Mouse (Mus musculus): ENCODE measurements around the gene Pcdh15. TPM values are rescaled to one million over a fixed set of nuclear protein-coding genes. Genes with fewer than 3 reads are reported as not detected.

Pcdh15 gene
- polyA plus RNA-seq, 1 experiment from 2014 or later = 0.78 TPM

- 75% methylated on average over 4 of the region's 4 CpGs for WGBS
- H3K4me3 ChIP-seq (ENCODE audit: low read length) = no peak overlapping the region
- no peak overlapping the region for H3K4me2 ChIP-seq (ENCODE audit: low read depth, low read length)
- no peak for ATAC-seq
- H3K9ac ChIP-seq (ENCODE audit: low read depth, low read length) = no peak overlapping the region
- no peaks in the 10 kb centered on the region for H3K9me3 ChIP-seq (ENCODE audit: control insufficient read depth, low read length)
- no peaks in the 10 kb centered on the region for H3K4me1 ChIP-seq (ENCODE audit: control insufficient read depth, insufficient read depth, low read length)
- no peak overlapping the region for H3K27ac ChIP-seq (ENCODE audit: low read length)
- H3K27me3 ChIP-seq (replicated peaks; ENCODE audit: control insufficient read depth, insufficient read depth, low read length) = no peaks in the 10 kb centered on the region
- H3K36me3 ChIP-seq (ENCODE audit: control insufficient read depth, insufficient read depth, low read length) = no peaks in the 10 kb centered on the region
Measured at GRCm38 (mm10) chr10:74415359-74415758, 1316.2 kb downstream of the Pcdh15 start.

- Histone ChIP-seq H3K4me2 (ENCODE audit: low read depth, low read length) (no peak overlapping the region), H3K9me3 (ENCODE audit: control insufficient read depth, low read length) (no peaks in the 10 kb centered on the region), H3K9ac (ENCODE audit: low read depth, low read length) (no peak overlapping the region), H3K36me3 (ENCODE audit: control insufficient read depth, insufficient read depth, low read length) (no peaks in the 10 kb centered on the region), H3K27me3 (replicated peaks; ENCODE audit: control insufficient read depth, insufficient read depth, low read length) (no peaks in the 10 kb centered on the region), H3K4me3 (ENCODE audit: low read length) (no peak overlapping the region), H3K27ac (ENCODE audit: low read length) (no peak overlapping the region), H3K4me1 (ENCODE audit: control insufficient read depth, insufficient read depth, low read length) (no peaks in the 10 kb centered on the region)
- 84% methylated on average over 10 of the region's 10 CpGs for WGBS
- no peak for ATAC-seq
Measured at GRCm38 (mm10) chr10:74415949-74416348, 1316.8 kb downstream of the Pcdh15 start.

GRCm38 (mm10) chr10:74450069-74450468 lies 1350.9 kb downstream of the Pcdh15 start:
- WGBS = 67% methylated on average over 11 of the region's 11 CpGs
- Histone ChIP-seq H3K9me3 (ENCODE audit: control insufficient read depth, low read length) (no peaks in the 10 kb centered on the region), H3K27me3 (replicated peaks; ENCODE audit: control insufficient read depth, insufficient read depth, low read length) (no peaks in the 10 kb centered on the region), H3K36me3 (ENCODE audit: control insufficient read depth, insufficient read depth, low read length) (no peaks in the 10 kb centered on the region), H3K27ac (ENCODE audit: low read length) (no peak overlapping the region), H3K9ac (ENCODE audit: low read depth, low read length) (no peak overlapping the region), H3K4me1 (ENCODE audit: control insufficient read depth, insufficient read depth, low read length) (no peaks in the 10 kb centered on the region), H3K4me2 (ENCODE audit: low read depth, low read length) (no peak overlapping the region), H3K4me3 (ENCODE audit: low read length) (no peak overlapping the region)
- no peak for ATAC-seq

GRCm38 (mm10) chr10:74463972-74464371 lies 1364.8 kb downstream of the Pcdh15 start:
- Histone ChIP-seq H3K4me1 (ENCODE audit: control insufficient read depth, insufficient read depth, low read length) (no peaks in the 10 kb centered on the region), H3K36me3 (ENCODE audit: control insufficient read depth, insufficient read depth, low read length) (no peaks in the 10 kb centered on the region), H3K27me3 (replicated peaks; ENCODE audit: control insufficient read depth, insufficient read depth, low read length) (no peaks in the 10 kb centered on the region), H3K4me2 (ENCODE audit: low read depth, low read length) (no peak overlapping the region), H3K9me3 (ENCODE audit: control insufficient read depth, low read length) (no peaks in the 10 kb centered on the region), H3K27ac (ENCODE audit: low read length) (no peak overlapping the region), H3K9ac (ENCODE audit: low read depth, low read length) (no peak overlapping the region), H3K4me3 (ENCODE audit: low read length) (no peak overlapping the region)
- 22% methylated on average over 2 of the region's 2 CpGs for WGBS
- ATAC-seq = no peak

DNA sequence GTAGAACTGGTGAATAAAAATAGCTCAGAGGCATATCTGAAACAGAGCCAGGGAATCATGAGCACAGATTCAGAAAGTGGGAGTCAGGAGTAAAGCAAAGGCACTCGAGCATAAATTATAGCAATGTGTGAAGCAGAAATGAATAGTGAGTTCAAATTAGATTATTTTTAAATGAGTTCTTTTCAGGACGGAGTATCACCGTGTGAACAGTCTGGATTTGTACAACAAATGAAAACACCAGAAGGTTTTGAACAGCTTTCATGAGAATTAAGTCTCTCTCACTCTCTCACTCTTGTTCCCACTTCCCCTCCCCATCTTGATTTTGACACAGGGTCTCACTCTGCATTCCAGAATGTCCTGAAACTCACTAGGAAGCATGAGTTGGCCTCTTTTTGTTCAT lies 1381.6 kb downstream of the Pcdh15 start:
- H3K4me3 ChIP-seq (ENCODE audit: low read length) = no peak overlapping the region
- WGBS = 78% methylated on average over 3 of the region's 3 CpGs
- no peak overlapping the region for H3K9ac ChIP-seq (ENCODE audit: low read depth, low read length)
- no peak for ATAC-seq
- no peaks in the 10 kb centered on the region for H3K27me3 ChIP-seq (replicated peaks; ENCODE audit: control insufficient read depth, insufficient read depth, low read length)
- H3K36me3 ChIP-seq (ENCODE audit: control insufficient read depth, insufficient read depth, low read length) = no peaks in the 10 kb centered on the region
- no peak overlapping the region for H3K27ac ChIP-seq (ENCODE audit: low read length)
- no peaks in the 10 kb centered on the region for H3K4me1 ChIP-seq (ENCODE audit: control insufficient read depth, insufficient read depth, low read length)
- no peak overlapping the region for H3K4me2 ChIP-seq (ENCODE audit: low read depth, low read length)
- H3K9me3 ChIP-seq (ENCODE audit: control insufficient read depth, low read length) = no peaks in the 10 kb centered on the region

GRCm38 (mm10) chr10:74512315-74512714 lies 1413.2 kb downstream of the Pcdh15 start:
- H3K4me3 ChIP-seq (ENCODE audit: low read length) = no peak overlapping the region
- H3K4me2 ChIP-seq (ENCODE audit: low read depth, low read length) = no peak overlapping the region
- no peaks in the 10 kb centered on the region for H3K4me1 ChIP-seq (ENCODE audit: control insufficient read depth, insufficient read depth, low read length)
- ATAC-seq = no peak
- no peaks in the 10 kb centered on the region for H3K27me3 ChIP-seq (replicated peaks; ENCODE audit: control insufficient read depth, insufficient read depth, low read length)
- no peak overlapping the region for H3K9ac ChIP-seq (ENCODE audit: low read depth, low read length)
- 65% methylated on average over 3 of the region's 3 CpGs for WGBS
- H3K9me3 ChIP-seq (ENCODE audit: control insufficient read depth, low read length) = no peaks in the 10 kb centered on the region
- no peak overlapping the region for H3K27ac ChIP-seq (ENCODE audit: low read length)
- no peaks in the 10 kb centered on the region for H3K36me3 ChIP-seq (ENCODE audit: control insufficient read depth, insufficient read depth, low read length)

DNA sequence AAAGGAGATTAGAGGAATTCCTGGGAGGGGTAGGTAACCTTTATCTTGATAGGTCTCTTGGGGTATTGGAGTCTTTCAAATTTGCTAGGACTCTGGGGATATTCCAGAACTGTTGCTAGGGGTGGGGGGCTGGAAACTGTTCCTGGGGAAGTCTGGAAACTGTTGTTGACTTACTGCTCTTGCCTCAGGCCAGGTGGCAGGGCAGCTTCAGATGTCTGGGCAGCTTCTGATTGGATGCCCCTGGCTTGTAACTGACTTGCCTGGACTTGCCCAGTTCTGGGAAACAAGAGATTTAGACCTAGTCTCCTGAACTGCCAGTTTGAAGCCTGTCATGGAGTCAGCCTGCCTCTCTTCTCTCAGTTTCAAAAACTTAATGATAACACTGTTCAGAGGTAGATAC lies 1414.6 kb downstream of the Pcdh15 start:
- Histone ChIP-seq H3K4me3 (ENCODE audit: low read length) (no peak overlapping the region), H3K27ac (ENCODE audit: low read length) (no peak overlapping the region), H3K27me3 (replicated peaks; ENCODE audit: control insufficient read depth, insufficient read depth, low read length) (no peaks in the 10 kb centered on the region), H3K36me3 (ENCODE audit: control insufficient read depth, insufficient read depth, low read length) (no peaks in the 10 kb centered on the region), H3K9me3 (ENCODE audit: control insufficient read depth, low read length) (no peaks in the 10 kb centered on the region), H3K4me1 (ENCODE audit: control insufficient read depth, insufficient read depth, low read length) (no peaks in the 10 kb centered on the region), H3K4me2 (ENCODE audit: low read depth, low read length) (no peak overlapping the region), H3K9ac (ENCODE audit: low read depth, low read length) (no peak overlapping the region)
- ATAC-seq = no peak

DNA sequence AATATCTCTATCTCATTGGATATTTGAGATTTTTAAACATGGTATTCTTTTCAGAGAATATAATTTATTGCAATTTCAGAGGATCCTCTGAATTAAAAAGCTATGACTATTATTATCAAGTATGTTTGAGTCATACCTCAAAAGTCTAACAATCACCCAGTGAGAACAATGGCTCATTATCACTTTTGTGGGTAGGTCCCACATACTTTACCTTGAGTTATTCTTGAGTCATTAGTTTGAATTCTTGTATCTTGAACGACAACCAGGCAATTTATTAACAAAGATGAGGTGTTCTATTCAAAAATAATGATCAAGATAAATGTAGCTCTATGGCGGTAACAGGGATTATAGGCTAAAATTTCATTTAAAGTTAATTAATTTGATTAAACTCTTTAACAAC lies 1439.2 kb downstream of the Pcdh15 start:
- Histone ChIP-seq H3K27ac (ENCODE audit: low read length) (no peak overlapping the region), H3K36me3 (ENCODE audit: control insufficient read depth, insufficient read depth, low read length) (no peaks in the 10 kb centered on the region), H3K9me3 (ENCODE audit: control insufficient read depth, low read length) (no peaks in the 10 kb centered on the region), H3K27me3 (replicated peaks; ENCODE audit: control insufficient read depth, insufficient read depth, low read length) (no peaks in the 10 kb centered on the region), H3K4me1 (ENCODE audit: control insufficient read depth, insufficient read depth, low read length) (no peaks in the 10 kb centered on the region), H3K9ac (ENCODE audit: low read depth, low read length) (no peak overlapping the region), H3K4me3 (ENCODE audit: low read length) (no peak overlapping the region), H3K4me2 (ENCODE audit: low read depth, low read length) (no peak overlapping the region)
- ATAC-seq = no peak
- WGBS = 76% methylated on average over 2 of the region's 2 CpGs

DNA sequence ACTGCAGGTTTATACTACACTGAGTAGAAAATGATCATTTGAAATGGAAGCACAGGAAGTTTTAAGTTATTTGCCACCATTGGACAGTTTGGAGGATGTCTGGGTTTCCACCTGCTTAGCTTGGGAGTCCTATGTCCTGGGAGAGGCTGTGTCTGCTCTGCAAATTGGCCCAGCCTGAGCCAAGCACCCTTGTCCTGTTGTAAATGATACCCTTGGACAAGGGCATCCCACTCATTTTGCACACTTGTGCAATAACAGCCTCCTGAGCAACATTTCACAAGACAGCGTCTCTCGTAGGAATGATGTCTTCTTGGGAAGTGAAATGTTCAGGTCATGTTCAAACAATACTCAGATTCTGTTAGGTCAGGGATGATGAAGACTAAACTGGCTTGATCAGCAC lies 1456.2 kb downstream of the Pcdh15 start:
- ATAC-seq = no peak
- H3K4me2 ChIP-seq (ENCODE audit: low read depth, low read length) = no peak overlapping the region
- no peak overlapping the region for H3K9ac ChIP-seq (ENCODE audit: low read depth, low read length)
- no peak overlapping the region for H3K4me3 ChIP-seq (ENCODE audit: low read length)
- no peaks in the 10 kb centered on the region for H3K27me3 ChIP-seq (replicated peaks; ENCODE audit: control insufficient read depth, insufficient read depth, low read length)
- H3K27ac ChIP-seq (ENCODE audit: low read length) = no peak overlapping the region
- no peaks in the 10 kb centered on the region for H3K9me3 ChIP-seq (ENCODE audit: control insufficient read depth, low read length)
- no peaks in the 10 kb centered on the region for H3K36me3 ChIP-seq (ENCODE audit: control insufficient read depth, insufficient read depth, low read length)
- WGBS = 79% methylated on average over 2 of the region's 2 CpGs
- H3K4me1 ChIP-seq (ENCODE audit: control insufficient read depth, insufficient read depth, low read length) = no peaks in the 10 kb centered on the region

DNA sequence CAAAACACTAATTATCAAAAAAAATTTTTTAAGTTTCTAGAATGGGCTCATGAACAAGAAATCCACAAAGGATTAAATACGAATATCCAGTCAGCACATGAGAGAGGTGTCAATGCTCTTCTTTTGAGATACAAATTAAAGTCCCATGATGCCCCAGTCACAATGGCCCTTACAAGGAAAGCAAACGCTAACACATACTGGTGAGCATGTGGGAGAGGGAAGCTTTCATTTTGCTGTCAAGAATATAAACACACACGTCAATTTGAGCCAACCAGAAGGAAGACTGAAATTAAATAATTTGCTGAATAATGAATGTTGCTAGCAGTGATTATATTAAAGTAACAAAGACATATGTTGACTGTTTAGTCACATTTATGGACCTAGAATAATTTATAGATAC lies 1470.5 kb downstream of the Pcdh15 start:
- ATAC-seq = no peak

More for the DNA sequence above, 1470.5 kb downstream of the Pcdh15 start:
- no peaks in the 10 kb centered on the region for H3K4me1 ChIP-seq (ENCODE audit: control insufficient read depth, insufficient read depth, low read length)
- WGBS = 67% methylated on average over 3 of the region's 3 CpGs
- H3K27ac ChIP-seq (ENCODE audit: low read length) = no peak overlapping the region
- no peak overlapping the region for H3K4me2 ChIP-seq (ENCODE audit: low read depth, low read length)
- H3K36me3 ChIP-seq (ENCODE audit: control insufficient read depth, insufficient read depth, low read length) = no peaks in the 10 kb centered on the region
- H3K9ac ChIP-seq (ENCODE audit: low read depth, low read length) = no peak overlapping the region
- H3K9me3 ChIP-seq (ENCODE audit: control insufficient read depth, low read length) = no peaks in the 10 kb centered on the region
- H3K4me3 ChIP-seq (ENCODE audit: low read length) = no peak overlapping the region
- no peaks in the 10 kb centered on the region for H3K27me3 ChIP-seq (replicated peaks; ENCODE audit: control insufficient read depth, insufficient read depth, low read length)

All from intestine, embryonic 16.5 days (tissue).